Mouse (Mus musculus): Measurements from ENCODE around the gene Nom1. TPM values are rescaled to one million over a fixed set of nuclear protein-coding genes. Genes with fewer than 3 reads are reported as not detected.
"Not testable (repeated sequence)": the region's sequence is repeated elsewhere in the genome, so short reads cannot be mapped to it uniquely, and the experiment has no call there.

Gene Nom1
- 19.2 and 20.8 TPM in 2 replicates for polyA plus RNA-seq (2015; fragmentation: Nextera tagmentation; extraction: Ambion mirVana)

- peaks cover 20% of the 10 kb centered on the region for H3K27me3 ChIP-seq
- peak within 1 kb of the TSS; percentile 100 for H3K4me2 ChIP-seq (replicated peaks)
- H3K9ac ChIP-seq (replicated peaks): peak within 1 kb of the TSS; percentile 84
- H3K36me3 ChIP-seq: peaks cover 30% of the 10 kb centered on the region
- H3K27ac ChIP-seq: peak within 1 kb of the TSS; percentile 69
- peak within 1 kb of the TSS; percentile 95 for H3K4me3 ChIP-seq (replicated peaks)
- 5% methylated on average over 29 of the region's 29 CpGs for WGBS
- no peaks in the 10 kb centered on the region for H3K9me3 ChIP-seq
- H3K4me1 ChIP-seq (replicated peaks): peaks cover 34% of the 10 kb centered on the region
- peak; percentile 99 for ATAC-seq
These were observed at the start of gene Nom1 for GRCm38 (mm10) chr5:29434228-29434871. Nom1 (plus strand) TSS chr5:29434664.

- H3K36me3 ChIP-seq: no peaks in the 10 kb centered on the region
- no peak for ATAC-seq
- no peaks in the 10 kb centered on the region for H3K4me1 ChIP-seq (replicated peaks)
- no peak overlapping the region for H3K27ac ChIP-seq
- H3K4me2 ChIP-seq (replicated peaks): no peak overlapping the region
- no peak overlapping the region for H3K4me3 ChIP-seq (replicated peaks)
- 64% methylated on average over 1 of the region's 1 CpGs for WGBS
- no peak overlapping the region for H3K9ac ChIP-seq (replicated peaks)
- no peaks in the 10 kb centered on the region for H3K9me3 ChIP-seq
- peaks cover 16% of the 10 kb centered on the region; the same call in 1 of the 2 replicates for H3K27me3 ChIP-seq
These were observed 46.9 kb upstream of the Nom1 start for GRCm38 (mm10) chr5:29387591-29387990.

- Histone ChIP-seq H3K36me3 (no peaks in the 10 kb centered on the region), H3K27me3 (peaks cover 16% of the 10 kb centered on the region; the same call in 1 of the 2 replicates), H3K4me1 (replicated peaks) (no peaks in the 10 kb centered on the region), H3K4me2 (replicated peaks) (no peak overlapping the region), H3K9ac (replicated peaks) (no peak overlapping the region), H3K4me3 (replicated peaks) (no peak overlapping the region), H3K9me3 (no peaks in the 10 kb centered on the region), H3K27ac (no peak overlapping the region)
- no peak for ATAC-seq
- 57% methylated on average over 7 of the region's 7 CpGs for WGBS
These were observed 46.1 kb upstream of the Nom1 start for GRCm38 (mm10) chr5:29388181-29388943.

- 21% methylated on average over 15 of the region's 15 CpGs for WGBS
- Histone ChIP-seq H3K4me1 (replicated peaks) (no peaks in the 10 kb centered on the region), H3K9me3 (no peaks in the 10 kb centered on the region), H3K4me2 (replicated peaks) (no peak overlapping the region), H3K36me3 (no peaks in the 10 kb centered on the region), H3K4me3 (replicated peaks) (no peak overlapping the region), H3K27ac (no peak overlapping the region), H3K9ac (replicated peaks) (no peak overlapping the region), H3K27me3 (peaks cover 14% of the 10 kb centered on the region; the same call in 1 of the 2 replicates)
- no peak for ATAC-seq
These were observed 45.3 kb upstream of the Nom1 start for GRCm38 (mm10) chr5:29388944-29389765.

GRCm38 (mm10) chr5:29398427-29398826, 36.0 kb upstream of the Nom1 start:
- H3K27ac ChIP-seq: no peak overlapping the region
- no peaks in the 10 kb centered on the region for H3K36me3 ChIP-seq
- H3K9me3 ChIP-seq: no peaks in the 10 kb centered on the region
- no peaks in the 10 kb centered on the region for H3K27me3 ChIP-seq
- H3K4me2 ChIP-seq (replicated peaks): no peak overlapping the region
- no peak for ATAC-seq
- no peak overlapping the region for H3K4me3 ChIP-seq (replicated peaks)
- H3K4me1 ChIP-seq (replicated peaks): no peaks in the 10 kb centered on the region
- no peak overlapping the region for H3K9ac ChIP-seq (replicated peaks)
- WGBS: 60% methylated on average over 4 of the region's 4 CpGs

GRCm38 (mm10) chr5:29410854-29411253, 23.6 kb upstream of the Nom1 start:
- no peak overlapping the region for H3K9ac ChIP-seq (replicated peaks)
- ATAC-seq: no peak
- peaks cover 3% of the 10 kb centered on the region; the same call in 1 of the 2 replicates for H3K27me3 ChIP-seq
- no peak overlapping the region for H3K27ac ChIP-seq
- no peak overlapping the region for H3K4me3 ChIP-seq (replicated peaks)
- H3K4me2 ChIP-seq (replicated peaks): no peak overlapping the region
- no peaks in the 10 kb centered on the region for H3K9me3 ChIP-seq
- H3K4me1 ChIP-seq (replicated peaks): no peaks in the 10 kb centered on the region
- H3K36me3 ChIP-seq: no peaks in the 10 kb centered on the region

GRCm38 (mm10) chr5:29413041-29413440, 21.4 kb upstream of the Nom1 start:
- 87% methylated on average over 3 of the region's 3 CpGs for WGBS
- no peak for ATAC-seq
- H3K9ac ChIP-seq (replicated peaks): no peak overlapping the region
- no peaks in the 10 kb centered on the region for H3K9me3 ChIP-seq
- H3K27ac ChIP-seq: no peak overlapping the region
- peaks cover 3% of the 10 kb centered on the region; the same call in 1 of the 2 replicates for H3K27me3 ChIP-seq
- H3K4me2 ChIP-seq (replicated peaks): no peak overlapping the region
- H3K4me3 ChIP-seq (replicated peaks): no peak overlapping the region
- no peaks in the 10 kb centered on the region for H3K36me3 ChIP-seq
- H3K4me1 ChIP-seq (replicated peaks): no peaks in the 10 kb centered on the region

GRCm38 (mm10) chr5:29423330-29423729, 11.1 kb upstream of the Nom1 start:
- H3K9ac ChIP-seq (replicated peaks); H3K27me3 ChIP-seq; H3K4me3 ChIP-seq (replicated peaks); ATAC-seq; H3K4me1 ChIP-seq (replicated peaks); H3K36me3 ChIP-seq; H3K27ac ChIP-seq; H3K9me3 ChIP-seq; H3K4me2 ChIP-seq (replicated peaks): not testable (repeated sequence)
- 74% methylated on average over 3 of the region's 3 CpGs for WGBS

GRCm38 (mm10) chr5:29434872-29435358, 451 bp downstream of the Nom1 start:
- H3K9me3 ChIP-seq: no peaks in the 10 kb centered on the region
- H3K4me3 ChIP-seq (replicated peaks): peak overlapping the region; percentile 95
- H3K27me3 ChIP-seq: peaks cover 20% of the 10 kb centered on the region
- H3K36me3 ChIP-seq: peaks cover 35% of the 10 kb centered on the region
- peak overlapping the region; percentile 84 for H3K9ac ChIP-seq (replicated peaks)
- peak overlapping the region; percentile 100 for H3K4me2 ChIP-seq (replicated peaks)
- peaks cover 34% of the 10 kb centered on the region for H3K4me1 ChIP-seq (replicated peaks)
- under 1% methylated on average over 48 of the region's 48 CpGs for WGBS
- peak overlapping the region; percentile 69 for H3K27ac ChIP-seq
- ATAC-seq: peak; percentile 78; the same call in 1 of the 2 replicates

- H3K27ac ChIP-seq: no peak overlapping the region
- H3K4me2 ChIP-seq (replicated peaks): peak overlapping the region; percentile 100
- peak overlapping the region; percentile 84 for H3K9ac ChIP-seq (replicated peaks)
- peak overlapping the region; percentile 95 for H3K4me3 ChIP-seq (replicated peaks)
- no peak for ATAC-seq
- peaks cover 34% of the 10 kb centered on the region for H3K4me1 ChIP-seq (replicated peaks)
- 56% methylated on average over 8 of the region's 8 CpGs for WGBS
- peaks cover 17% of the 10 kb centered on the region for H3K27me3 ChIP-seq
- peaks cover 40% of the 10 kb centered on the region for H3K36me3 ChIP-seq
- no peaks in the 10 kb centered on the region for H3K9me3 ChIP-seq
These were observed 1.0 kb downstream of the Nom1 start for GRCm38 (mm10) chr5:29435491-29435890.

- H3K27ac ChIP-seq; H3K27me3 ChIP-seq; H3K4me3 ChIP-seq (replicated peaks); H3K4me2 ChIP-seq (replicated peaks); H3K9ac ChIP-seq (replicated peaks); H3K9me3 ChIP-seq; ATAC-seq: not testable (repeated sequence)
- WGBS: 90% methylated on average over 6 of the region's 6 CpGs
- H3K4me1 ChIP-seq (replicated peaks): peaks cover 34% of the 10 kb centered on the region
- peaks cover 53% of the 10 kb centered on the region for H3K36me3 ChIP-seq
These were observed 2.3 kb downstream of the Nom1 start for GRCm38 (mm10) chr5:29436728-29437127.

Data from midbrain, embryonic 13.5 days (tissue).